Mouse (Mus musculus) spleen, postnatal 4 days (tissue): ENCODE results near the gene Efna4.

Source experiments
- DNase-seq, 2 experiments: peaks; one replicate each; pipeline ENCODE4 v3.0.0; 2022; ENCODE audit warnings: low spot score in 2 of 2

Gene Efna4

GRCm38 (mm10) chr3:89337721-89338578 is at the start of gene Efna4:
Efna4 (minus strand) TSS chr3:89338028.
- no peak for DNase-seq

- DNase-seq = peak; percentile 30 to 67
Measured at GRCm38 (mm10) chr3:89386438-89387420, 48.9 kb upstream of the Efna4 start.

DNA sequence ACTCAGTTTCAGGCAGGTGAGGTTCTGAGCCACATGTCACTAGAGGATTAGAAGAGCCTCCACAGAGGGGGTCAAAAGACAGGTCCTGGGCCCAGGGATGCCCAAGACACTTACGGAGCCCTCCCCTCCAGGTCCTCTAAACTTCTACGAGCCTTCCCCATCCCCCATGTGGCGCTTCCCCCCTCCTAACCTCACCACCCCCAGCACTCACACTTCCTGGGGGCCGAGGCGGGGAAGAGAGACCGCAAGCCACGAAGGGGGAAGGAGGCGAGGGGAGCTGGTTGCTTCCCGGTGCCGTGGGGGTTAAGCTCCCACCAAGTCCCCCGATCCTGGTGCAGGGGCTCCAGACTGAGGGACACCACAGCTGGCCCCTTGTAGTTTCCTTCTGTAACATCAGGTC is 47.6 kb upstream of the Efna4 start:
- DNase-seq = peak in 1 of 2 experiments; percentile 34

DNA sequence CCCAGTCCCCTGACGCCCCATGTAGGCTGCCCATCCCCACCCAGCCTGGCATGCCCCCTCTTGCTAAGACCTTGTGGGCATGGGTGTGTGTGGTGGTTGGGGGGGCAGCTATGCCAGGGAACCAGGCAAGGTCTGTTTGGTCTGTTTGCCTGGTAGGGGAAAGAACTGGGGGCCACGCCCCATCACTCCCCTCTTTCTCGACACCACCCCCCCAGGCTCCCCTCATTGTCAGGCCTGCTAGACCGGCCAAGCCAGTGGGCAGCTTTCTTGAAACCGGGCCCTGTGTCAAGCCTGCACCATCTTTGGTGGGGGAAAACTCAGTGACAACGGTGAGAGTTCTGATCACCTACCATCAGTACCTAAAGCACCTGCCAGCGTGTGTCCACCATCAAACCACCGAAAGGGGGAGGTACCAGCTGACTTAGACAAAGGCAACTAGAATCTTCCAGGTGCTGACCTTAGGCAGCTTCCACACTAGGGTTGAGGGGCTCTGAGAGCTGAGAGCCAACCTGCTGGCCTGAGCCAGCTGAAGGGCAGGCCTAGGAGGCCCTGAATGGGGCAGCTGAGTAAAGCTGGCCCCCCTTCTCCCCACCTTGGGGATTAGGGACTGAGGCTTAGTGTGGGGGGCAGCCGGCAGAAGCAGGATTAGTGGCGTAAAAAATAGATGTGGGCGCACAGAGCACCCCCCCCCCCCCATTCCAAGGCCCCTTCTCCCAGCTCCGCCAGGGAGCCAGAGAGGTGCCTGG is 46.7 kb upstream of the Efna4 start:
- DNase-seq = no peak

DNA sequence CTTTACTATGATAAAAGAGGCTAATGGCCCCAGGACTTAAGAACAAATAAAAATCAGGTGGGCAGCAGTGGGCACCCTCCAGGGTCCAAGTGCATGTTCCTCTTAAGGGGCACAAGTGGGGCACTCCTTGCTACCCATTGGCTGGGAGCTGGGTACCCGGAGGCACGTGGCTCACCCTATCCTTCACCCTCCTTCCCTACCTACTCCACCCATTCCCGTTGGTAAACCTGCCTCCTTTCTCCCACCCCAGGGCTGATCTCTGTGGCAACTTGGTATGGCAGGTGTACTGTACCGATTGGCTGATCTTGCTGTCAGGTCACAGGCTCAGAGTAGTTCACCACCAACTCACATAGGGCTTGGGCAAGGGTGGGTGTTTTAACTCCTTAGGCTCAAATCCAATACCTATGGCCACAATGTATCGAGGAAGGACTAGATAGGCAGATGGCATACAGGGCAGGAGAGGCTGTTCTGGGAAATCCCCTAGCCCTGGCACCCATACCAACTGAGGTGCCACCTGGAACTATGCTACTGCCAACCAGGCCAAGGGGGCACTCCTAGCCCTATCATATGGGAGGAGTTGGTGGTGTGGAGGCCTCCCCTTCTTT is 45.9 kb upstream of the Efna4 start:
- no peak for DNase-seq

- DNase-seq = no peak
Measured at GRCm38 (mm10) chr3:89382950-89383349, 45.1 kb upstream of the Efna4 start.

DNA sequence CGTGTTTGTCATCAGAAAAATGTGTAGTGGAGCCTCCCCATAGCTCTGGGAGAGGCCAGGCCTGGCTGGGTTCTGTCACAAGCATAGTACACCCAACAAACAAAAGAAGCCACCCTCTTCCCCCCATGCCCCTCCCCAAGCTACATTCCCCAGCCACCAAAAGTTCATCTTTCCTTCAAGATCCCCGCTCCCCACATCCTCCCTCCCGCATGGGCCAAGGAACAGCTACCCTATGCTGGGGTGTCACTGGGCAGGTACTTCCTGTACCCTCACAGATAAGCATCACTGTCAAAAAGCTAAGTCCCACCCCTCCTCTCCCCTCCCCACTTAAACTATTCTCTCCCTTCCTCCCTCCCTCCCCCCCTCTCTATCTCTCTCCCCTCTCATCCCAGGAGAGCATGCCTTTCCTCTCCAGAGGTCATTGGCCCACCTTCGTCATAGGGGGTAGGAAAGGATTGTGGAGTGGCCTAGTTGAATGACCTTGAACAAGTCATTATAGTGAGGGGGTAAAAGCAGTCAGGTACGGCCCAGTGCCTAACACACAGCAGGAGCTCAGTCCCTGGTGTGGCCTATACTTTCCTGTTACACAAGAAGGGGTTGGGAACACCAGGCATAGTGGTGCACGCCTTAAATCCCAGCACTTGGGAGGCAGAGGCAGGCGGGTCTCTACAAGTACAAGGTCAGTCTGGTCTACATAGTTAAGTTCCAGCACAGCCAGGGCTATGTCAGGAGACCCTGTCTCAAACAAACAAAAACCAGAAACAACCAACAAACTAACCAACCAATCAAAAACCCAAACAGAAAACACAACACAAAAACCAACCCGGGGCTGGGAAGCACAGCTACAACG is 44.4 kb upstream of the Efna4 start:
- no peak for DNase-seq

- DNase-seq = no peak
Measured at GRCm38 (mm10) chr3:89381233-89381632, 43.4 kb upstream of the Efna4 start.

DNA sequence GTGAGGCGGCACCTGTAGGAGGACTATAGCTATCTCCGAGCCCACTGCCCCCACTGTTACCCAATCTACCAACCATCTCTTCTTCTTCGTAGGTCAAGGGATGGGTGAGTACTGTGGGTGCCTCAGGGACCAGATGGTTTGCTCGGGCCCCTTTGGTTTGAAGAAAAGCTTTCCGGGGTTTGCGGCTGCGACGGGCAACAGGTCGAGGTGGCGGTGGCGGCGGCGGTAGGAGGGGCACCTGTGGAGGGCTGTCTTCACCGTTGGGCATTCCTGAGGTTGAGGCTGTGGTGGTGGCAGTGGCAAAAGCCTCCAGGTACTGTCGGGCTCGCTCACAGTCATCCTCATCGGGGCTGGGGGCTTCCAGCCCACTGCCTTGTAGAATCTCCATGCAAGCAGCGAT is 42.9 kb upstream of the Efna4 start:
- DNase-seq = no peak

- no peak for DNase-seq
Measured at GRCm38 (mm10) chr3:89380291-89380690, 42.5 kb upstream of the Efna4 start.

GRCm38 (mm10) chr3:89379388-89380131 is 41.7 kb upstream of the Efna4 start:
- DNase-seq = no peak

GRCm38 (mm10) chr3:89378394-89379067 is 40.7 kb upstream of the Efna4 start:
- DNase-seq = peak; percentile 60 to 86

GRCm38 (mm10) chr3:89377831-89378230 is 40.0 kb upstream of the Efna4 start:
- no peak for DNase-seq

- no peak for DNase-seq
Measured at GRCm38 (mm10) chr3:89373581-89374231, 35.9 kb upstream of the Efna4 start.

- DNase-seq = no peak
Measured at GRCm38 (mm10) chr3:89367338-89367737, 29.5 kb upstream of the Efna4 start.

- no peak for DNase-seq
Measured at GRCm38 (mm10) chr3:89365486-89366414, 27.9 kb upstream of the Efna4 start.

- no peak for DNase-seq
Measured at GRCm38 (mm10) chr3:89365153-89365485, 27.3 kb upstream of the Efna4 start, which contains the start of gene Dcst1. Dcst1 (minus strand) TSS chr3:89365253.

GRCm38 (mm10) chr3:89364631-89365030 is 26.8 kb upstream of the Efna4 start:
- no peak for DNase-seq
